Mouse (Mus musculus) R1 (cell line): Measurements from ENCODE around the gene Lzic.

Experiments
- DNase-seq: peaks from one replicate; pipeline ENCODE4 v3.0.0-alpha.2; 2018; ENCODE audit warnings: low read depth, low spot score

The Lzic gene

DNA sequence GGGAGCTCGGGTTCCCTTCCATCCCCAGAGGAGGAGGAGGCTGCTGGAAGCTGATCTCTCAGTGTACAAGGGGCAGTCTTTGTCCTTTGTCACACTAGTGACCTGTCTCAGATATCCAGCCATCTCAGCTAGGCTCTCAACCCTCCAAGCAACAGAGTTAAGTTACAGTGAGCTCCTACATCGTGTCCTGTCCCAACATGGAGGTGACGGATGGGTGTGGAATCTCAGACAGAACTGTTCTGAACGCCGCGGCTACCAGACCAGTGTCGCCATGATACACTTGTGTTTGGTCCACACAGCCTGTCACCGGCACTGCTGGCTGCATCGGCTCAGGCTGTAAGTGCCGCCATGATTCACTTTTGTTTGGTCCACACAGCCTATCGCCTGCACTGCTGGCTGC is 8.0 kb upstream of the Lzic start, which contains the start of gene Tmem274:
TSS of gene Tmem274 (plus strand) at position 301 of the 400 bp plus-strand sequence.
- DNase-seq = no peak

DNA sequence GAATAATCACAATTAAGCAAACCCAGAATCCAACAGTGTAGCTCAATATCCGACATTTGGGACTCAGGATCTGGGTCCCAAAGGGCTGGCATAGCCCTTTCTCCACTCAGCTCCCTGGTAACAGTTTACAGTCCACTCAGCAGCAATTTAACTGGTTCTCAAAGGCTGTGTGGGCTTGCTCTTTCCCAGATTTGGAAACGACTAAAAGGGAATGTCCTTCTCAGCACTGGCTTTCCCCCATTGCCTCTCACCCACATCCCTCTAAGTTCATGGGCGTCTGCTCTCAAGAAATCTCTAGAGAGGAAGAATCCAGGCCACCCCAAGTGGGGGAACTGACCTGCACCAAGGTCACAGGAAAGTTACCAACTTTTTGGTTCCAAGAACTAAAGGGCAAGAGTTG is 463 bp upstream of the Lzic start:
- DNase-seq = no peak

GRCm38 (mm10) chr4:149485825-149486206 is 787 bp downstream of the Lzic start:
- DNase-seq = peak; percentile 53

DNA sequence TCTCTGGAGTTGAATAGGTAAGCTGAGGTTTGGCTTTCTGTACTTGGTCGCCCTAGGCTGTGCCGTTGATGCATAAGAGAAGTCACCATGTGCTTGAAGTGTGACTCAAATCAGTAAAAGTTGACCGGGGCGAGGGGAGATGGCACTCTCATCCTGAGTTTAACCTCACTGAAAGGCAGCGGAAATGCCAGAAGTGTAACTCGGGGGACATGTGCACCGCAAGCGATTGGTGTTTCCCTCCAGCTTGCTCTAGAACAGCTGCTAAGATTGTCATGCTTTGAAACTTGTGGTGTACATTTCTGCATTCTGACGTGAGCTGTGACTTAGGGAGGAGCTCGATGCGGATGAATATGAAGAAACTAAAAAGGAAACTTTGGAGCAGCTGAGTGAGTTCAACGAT is 2.7 kb downstream of the Lzic start:
- no peak for DNase-seq

GRCm38 (mm10) chr4:149489415-149490240 is 4.6 kb downstream of the Lzic start:
- DNase-seq = no peak

DNA sequence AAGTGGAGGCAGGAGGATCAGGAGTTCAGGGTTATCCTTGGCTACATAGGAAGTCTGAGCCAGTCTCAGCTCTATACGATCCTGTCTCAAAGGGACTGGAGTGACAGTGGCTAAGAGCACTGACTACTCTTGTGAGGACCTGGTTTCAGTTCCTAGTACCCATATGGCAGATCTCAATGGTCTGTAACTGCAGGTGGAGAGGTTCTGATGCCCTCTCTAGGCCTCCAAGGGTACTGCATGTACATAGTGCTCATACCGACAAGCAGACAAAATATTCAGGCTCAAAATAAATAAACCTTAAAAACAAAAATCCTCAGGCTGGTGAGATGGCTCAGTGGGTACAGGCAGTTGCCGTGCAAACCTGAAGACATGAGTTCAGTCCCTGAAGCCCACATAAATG is 6.1 kb downstream of the Lzic start:
- peak; percentile 76 for DNase-seq

GRCm38 (mm10) chr4:149496612-149497011 is 11.6 kb downstream of the Lzic start:
- no peak for DNase-seq

DNA sequence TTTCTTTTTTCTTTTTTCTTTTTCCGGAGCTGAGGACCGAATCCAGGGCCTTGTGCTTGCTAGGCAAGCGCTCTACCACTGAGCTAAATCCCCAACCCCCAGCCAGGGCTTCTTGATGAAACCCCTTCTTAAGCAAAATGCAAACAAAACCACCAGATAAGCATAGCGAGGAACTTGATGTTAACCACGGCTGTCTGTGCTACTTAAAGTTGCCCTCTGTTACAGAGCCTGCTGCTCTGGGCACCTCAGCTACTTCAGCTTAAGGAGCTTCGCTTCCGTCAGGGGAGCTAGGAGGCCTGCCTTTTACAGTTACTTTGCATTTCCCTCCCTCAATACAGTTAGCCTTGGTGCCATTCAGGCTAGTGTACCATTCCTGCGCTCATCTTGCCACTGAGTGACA is 13.9 kb downstream of the Lzic start:
- DNase-seq = no peak

DNA sequence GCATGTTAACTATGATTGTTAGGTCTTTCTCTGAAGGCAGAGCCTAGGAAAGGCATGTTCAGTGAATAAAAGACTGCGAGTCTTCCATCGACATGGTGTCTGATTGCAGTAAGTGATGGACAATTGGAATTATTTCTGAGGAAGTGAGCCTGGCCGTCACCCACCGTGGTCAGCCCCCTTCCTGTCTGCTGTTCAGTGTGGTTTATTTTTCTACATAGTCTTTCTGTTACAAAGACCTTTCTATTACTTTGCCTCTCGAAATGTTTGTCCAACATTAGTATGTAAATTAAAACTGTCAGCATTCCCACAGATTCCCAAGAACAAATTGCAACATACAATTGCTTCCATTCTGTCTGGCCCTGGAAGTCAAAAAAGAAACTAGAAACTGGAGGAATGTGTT is 14.8 kb downstream of the Lzic start:
- no peak for DNase-seq

GRCm38 (mm10) chr4:149504363-149504762 is 19.3 kb downstream of the Lzic start:
- no peak for DNase-seq

- no peak for DNase-seq
Measured at GRCm38 (mm10) chr4:149504858-149505257, 19.8 kb downstream of the Lzic start.

DNA sequence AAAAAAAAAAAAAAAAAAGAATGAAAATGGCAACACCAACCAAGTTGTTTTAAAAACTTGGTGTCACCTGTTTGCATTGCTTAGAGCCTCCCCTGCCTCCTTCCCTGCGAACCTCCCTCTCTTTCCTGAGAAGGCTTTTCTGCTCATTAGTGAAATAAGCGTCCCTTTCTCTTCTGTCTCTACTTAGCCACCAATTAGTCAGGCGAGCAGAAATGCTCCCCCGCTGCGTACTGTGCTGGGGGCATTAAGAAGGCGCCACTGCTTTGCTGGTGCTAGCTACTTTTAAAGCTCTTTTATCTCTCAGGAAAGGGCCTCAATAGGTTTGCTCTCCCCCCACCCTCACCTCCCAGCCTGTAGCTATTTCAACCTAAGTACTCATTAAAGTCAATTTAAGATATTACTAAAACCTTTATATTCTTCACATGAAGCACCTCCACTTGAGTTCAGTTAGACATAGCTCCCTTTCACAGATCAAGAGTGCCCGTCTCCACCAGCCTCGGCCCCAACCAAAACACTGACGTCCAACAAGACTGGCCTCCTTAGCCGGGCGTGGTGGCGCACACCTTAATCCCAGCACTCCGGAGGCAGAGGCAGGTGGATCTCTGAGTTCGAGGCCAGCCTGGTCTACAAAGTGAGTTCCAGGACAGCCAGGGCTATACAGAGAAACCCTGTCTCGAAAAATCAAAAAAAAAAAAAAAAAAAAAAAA is 20.4 kb downstream of the Lzic start:
- no peak for DNase-seq

GRCm38 (mm10) chr4:149506904-149507303 is 21.9 kb downstream of the Lzic start:
- DNase-seq = no peak

GRCm38 (mm10) chr4:149511221-149511646 is 26.2 kb downstream of the Lzic start:
- DNase-seq = no peak

DNA sequence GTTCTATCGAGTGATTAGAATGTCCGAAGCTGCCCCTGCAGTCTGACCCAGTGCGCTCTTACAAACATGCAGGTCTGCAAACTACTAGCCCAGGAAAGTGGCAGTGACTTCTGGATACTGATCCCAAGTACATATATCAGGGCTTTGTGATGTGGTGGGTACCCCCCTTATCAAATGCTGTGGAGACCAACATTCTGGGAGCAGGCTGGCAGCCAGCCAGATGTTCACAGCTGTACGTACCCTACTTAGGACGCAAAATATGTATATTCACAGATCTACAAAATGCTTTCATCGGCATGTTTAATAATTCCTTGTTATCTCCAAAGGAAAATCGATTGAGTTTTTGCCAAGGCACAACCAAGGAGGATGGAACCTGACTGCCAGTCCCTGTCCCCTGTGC is 27.0 kb downstream of the Lzic start:
- no peak for DNase-seq

DNA sequence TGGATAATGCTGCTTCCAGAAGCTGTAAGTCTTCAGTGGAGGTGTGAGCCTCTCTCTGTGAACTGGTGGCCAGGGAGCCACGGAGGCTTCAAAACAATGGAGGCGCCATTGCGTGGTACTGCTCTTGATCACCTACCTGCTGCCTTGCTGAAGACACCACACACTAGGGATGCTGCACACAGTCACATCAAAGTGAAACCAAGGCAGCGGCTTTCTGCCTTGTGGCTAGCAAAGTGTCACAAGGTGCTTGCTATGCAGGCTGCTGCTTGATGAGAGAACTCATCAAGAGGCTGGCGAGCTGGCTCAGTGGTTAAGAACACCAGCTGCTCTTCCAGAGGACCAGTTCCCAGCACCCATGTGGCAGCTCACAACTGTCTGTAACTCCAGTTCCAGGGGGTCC is 30.7 kb downstream of the Lzic start:
- DNase-seq = no peak

DNA sequence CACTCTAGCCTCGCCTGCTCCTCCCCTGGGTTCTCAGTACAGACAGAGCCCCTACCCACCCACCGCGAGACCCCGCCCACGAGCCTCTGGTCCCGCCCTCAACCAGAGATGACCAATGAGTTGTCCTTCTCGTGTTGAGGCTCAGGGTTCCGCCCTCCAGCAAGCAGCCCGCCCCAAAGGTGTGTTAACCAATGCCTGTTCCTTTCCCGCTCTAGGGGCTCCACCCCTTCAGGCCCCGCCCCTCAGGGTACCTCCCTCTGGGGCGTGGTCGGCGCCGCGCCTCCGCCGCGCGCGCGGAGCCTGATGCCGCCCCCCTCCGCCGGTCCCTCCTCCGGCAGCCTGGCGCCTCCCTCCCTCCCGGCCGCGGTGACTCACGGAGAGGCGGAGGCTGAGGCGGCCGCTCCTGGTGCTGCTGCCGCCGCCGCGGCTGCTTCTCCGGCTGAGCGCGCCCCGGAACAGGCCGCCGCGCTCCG is 32.9 kb downstream of the Lzic start, which contains the start of gene Ctnnbip1:
TSS of gene Ctnnbip1 (plus strand) at position 369 of the 473 bp plus-strand sequence.
- DNase-seq = peak; percentile 99

DNA sequence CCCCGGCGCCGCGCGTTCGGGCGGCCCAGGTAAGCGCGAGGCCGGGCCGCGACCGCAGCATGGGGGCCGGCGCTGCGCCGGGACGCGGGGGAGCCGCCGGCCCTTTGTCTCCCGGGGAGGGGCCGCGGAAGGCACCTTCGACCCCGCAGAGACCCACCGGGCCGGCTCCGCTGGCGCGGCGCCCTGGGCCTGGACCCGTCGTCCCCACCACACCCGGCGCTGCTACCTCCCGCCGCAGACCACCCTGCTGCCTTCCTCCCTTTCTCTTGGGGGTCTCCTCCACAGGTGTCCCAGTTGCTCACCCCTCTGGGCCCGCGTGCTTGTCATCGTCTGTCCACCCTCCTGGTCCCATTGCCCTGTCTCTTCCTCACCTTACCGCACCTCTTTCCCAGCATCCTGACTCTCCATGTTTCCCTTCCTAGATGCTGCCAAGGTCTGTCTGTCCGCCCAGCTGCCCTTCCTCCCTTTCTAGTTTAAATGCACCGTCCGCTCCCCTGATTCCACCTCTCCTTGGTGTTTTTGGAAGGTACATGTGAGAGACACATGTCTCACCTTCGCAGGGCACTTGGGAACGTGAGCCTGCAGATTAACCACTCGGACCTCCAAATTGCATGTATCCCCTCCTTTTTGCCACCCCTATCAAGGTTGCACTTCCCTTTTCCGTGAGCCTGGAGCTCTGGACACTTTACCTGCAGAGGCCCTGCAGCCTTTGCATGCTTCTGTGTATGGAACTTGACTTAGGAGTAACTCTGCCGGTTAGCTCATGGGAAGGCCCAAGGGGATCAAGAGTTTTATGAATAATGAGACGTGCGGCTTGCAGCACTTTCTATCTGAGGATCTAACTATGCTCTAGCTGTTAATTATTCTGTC is 33.6 kb downstream of the Lzic start:
- DNase-seq = peak; percentile 25

GRCm38 (mm10) chr4:149521258-149521657 is 36.2 kb downstream of the Lzic start:
- DNase-seq = no peak

GRCm38 (mm10) chr4:149523961-149524360 is 38.9 kb downstream of the Lzic start:
- DNase-seq = no peak

DNA sequence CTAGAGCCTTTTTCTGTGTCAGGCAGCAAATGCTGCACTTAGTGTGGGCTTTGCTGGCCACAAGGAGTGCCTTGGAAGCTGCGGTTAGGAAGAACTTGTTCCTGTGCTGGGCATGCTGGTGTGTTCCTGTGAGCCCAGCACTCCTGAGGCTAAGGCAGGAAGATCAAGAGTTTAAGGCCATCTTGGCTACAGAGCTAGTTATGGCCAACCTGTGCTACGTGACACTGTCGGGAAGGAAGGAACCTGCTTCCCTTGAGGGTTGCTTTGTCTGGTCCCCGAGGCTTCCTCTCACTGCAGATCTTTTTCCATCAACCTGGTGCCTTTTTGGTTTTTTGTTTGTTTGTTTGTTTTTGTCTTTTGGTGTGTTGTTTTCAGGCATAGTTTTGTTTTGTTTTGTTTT is 40.1 kb downstream of the Lzic start:
- no peak for DNase-seq

DNA sequence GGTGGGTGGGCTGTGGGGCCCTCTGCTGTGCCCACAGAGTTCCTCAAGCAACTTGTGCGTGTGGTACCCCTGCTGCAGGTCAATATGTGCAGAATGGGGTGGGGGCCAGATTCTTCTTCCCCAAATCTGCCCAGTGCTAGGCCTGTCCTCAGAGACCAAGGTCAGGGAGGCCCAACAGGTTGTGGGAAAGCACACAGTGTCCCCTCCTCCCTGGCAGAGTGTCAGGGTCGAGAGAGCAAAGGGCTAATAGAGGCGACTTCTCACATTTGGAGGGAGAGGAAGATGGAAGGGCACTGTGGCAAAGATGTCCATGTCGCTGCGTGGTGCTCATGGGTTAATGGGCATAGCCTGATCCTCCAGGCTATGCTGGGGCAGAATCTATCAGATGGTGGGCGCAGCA is 40.8 kb downstream of the Lzic start:
- DNase-seq = no peak
